Mouse (Mus musculus): ENCODE results near the gene Herc1.
A peak's percentile ranks its signal among the peaks of the same experiment; 100 is the strongest.

Gene Herc1

GRCm38 (mm10) chr9:66349860-66350787, at the start of gene Herc1:
Gene Herc1, plus strand, starts transcription at chr9:66350450.
- DNase-seq (ENCODE audit: low spot score in 2 of 2) = peak; percentile 90 to 91

GRCm38 (mm10) chr9:66304320-66305090, 45.7 kb upstream of the Herc1 start:
- DNase-seq (ENCODE audit: low spot score in 2 of 2) = no peak

- peak in 1 of 2 experiments; percentile 6 for DNase-seq (ENCODE audit: low spot score in 2 of 2)
Observed at GRCm38 (mm10) chr9:66305121-66306112, 44.8 kb upstream of the Herc1 start.

- no peak for DNase-seq (ENCODE audit: low spot score in 2 of 2)
Observed at GRCm38 (mm10) chr9:66306414-66306813, 43.8 kb upstream of the Herc1 start.

GRCm38 (mm10) chr9:66307341-66307740, 42.9 kb upstream of the Herc1 start:
- no peak for DNase-seq (ENCODE audit: low spot score in 2 of 2)

- no peak for DNase-seq (ENCODE audit: low spot score in 2 of 2)
Observed at GRCm38 (mm10) chr9:66308741-66309140, 41.5 kb upstream of the Herc1 start.

- DNase-seq (ENCODE audit: low spot score in 2 of 2) = no peak
Observed at GRCm38 (mm10) chr9:66311458-66311857, 38.8 kb upstream of the Herc1 start.

- no peak for DNase-seq (ENCODE audit: low spot score in 2 of 2)
Observed at GRCm38 (mm10) chr9:66316603-66317002, 33.6 kb upstream of the Herc1 start.

GRCm38 (mm10) chr9:66322010-66322931, 28.0 kb upstream of the Herc1 start:
- DNase-seq (ENCODE audit: low spot score in 2 of 2) = no peak

GRCm38 (mm10) chr9:66326879-66327278, 23.4 kb upstream of the Herc1 start:
- no peak for DNase-seq (ENCODE audit: low spot score in 2 of 2)

GRCm38 (mm10) chr9:66329474-66329873, 20.8 kb upstream of the Herc1 start:
- no peak for DNase-seq (ENCODE audit: low spot score in 2 of 2)

GRCm38 (mm10) chr9:66330437-66330836, 19.8 kb upstream of the Herc1 start:
- no peak for DNase-seq (ENCODE audit: low spot score in 2 of 2)

GRCm38 (mm10) chr9:66331548-66331947, 18.7 kb upstream of the Herc1 start:
- no peak for DNase-seq (ENCODE audit: low spot score in 2 of 2)

- DNase-seq (ENCODE audit: low spot score in 2 of 2) = no peak
Observed at GRCm38 (mm10) chr9:66332393-66332792, 17.9 kb upstream of the Herc1 start.

GRCm38 (mm10) chr9:66337280-66337679, 13.0 kb upstream of the Herc1 start:
- DNase-seq (ENCODE audit: low spot score in 2 of 2) = no peak

- no peak for DNase-seq (ENCODE audit: low spot score in 2 of 2)
Observed at GRCm38 (mm10) chr9:66338005-66338782, 12.1 kb upstream of the Herc1 start.

- no peak for DNase-seq (ENCODE audit: low spot score in 2 of 2)
Observed at GRCm38 (mm10) chr9:66339714-66340113, 10.5 kb upstream of the Herc1 start.

GRCm38 (mm10) chr9:66340394-66341094, 9.7 kb upstream of the Herc1 start:
- no peak for DNase-seq (ENCODE audit: low spot score in 2 of 2)
